Mouse (Mus musculus) frontal cortex, postnatal 10 days (tissue): Measurements from ENCODE around the gene Medag.

Source experiments
- DNase-seq, 2 experiments: peaks; one replicate each; pipeline ENCODE4 v3.0.0; 2022; ENCODE audit warnings: low spot score in 2 of 2, mixed read lengths in 1 of 2

Gene Medag

GRCm38 (mm10) chr5:149411509-149412193, at the start of gene Medag:
TSS of gene Medag (plus strand) at chr5:149411749.
- peak; percentile 33 to 41 for DNase-seq

DNA sequence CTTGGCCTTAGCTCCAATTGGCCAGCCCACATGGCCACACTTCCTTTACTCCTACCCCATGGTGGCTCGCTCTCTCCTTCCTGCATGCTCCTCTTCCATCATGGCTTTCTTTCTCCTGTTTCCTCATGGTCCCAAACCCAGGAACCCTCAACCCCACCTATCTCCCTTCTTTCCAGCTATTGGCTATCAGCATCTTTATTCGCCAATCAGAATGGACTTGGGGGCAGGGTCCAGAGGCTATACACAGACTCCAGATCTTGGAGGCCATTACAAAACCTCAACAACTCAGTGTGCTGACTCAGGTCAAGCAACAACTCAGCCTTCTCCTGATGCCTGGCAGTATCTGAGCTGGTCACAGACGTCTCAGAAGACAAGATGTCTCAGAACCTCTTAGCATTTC, 48.9 kb upstream of the Medag start:
- no peak for DNase-seq

DNA sequence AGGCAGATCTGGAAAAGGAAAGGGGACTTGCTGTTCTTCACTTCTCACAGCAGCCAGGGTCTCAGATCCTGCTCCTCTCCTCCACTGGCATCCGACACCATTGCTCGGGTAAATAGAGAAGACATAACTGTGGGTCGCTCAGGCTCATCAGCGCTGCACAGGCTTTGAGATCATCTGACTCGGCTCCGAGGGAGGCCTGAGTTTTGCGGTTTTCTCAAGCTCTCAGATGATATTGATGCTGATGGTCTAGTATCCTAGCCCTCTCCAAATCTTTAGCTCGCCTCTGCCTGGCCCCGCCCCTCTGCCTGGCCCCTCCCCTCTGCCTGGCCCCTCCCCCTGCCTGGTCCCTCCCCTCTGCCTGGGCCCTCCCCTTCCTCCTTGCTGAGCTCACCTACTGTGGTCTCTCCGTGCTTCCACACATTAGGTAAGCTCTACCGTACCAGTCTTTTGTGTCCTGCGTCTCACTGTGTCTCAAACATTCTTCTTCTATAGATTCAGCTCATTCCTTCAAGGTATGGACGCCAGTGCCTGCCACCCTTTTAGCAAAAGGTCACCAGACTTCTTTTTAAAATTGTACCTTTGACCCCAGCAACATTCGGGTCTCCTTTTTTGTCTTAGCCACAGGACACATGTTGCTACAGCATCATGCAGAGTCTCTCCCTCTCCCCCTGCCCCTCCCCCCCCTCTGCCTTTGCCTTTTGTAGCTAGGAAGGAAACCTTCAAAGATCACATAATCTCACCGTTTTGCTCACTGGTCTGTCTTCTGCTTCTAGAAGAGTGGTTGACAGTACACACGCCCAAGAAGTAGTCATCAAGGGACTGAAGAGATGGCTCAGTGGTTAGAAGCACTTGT, 47.4 kb upstream of the Medag start:
- DNase-seq: no peak

DNA sequence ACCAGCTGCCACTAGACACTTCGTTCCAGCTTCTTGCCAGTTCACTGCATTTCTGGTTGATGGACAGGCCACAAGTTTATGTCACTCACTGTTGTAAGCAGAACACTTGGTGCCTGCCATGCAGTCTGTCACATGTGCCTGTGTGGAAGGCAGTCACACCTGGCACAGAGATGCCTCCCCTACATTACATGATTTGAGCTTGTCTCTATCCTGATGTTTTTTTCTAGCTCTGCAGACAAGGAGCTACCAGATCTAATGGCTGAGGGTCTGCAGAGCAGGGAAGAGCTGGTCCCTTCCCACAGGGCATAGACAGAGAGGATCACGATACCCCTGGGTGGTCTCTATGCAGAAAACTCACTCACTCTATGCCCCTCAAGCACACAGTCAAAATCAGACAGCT, 44.5 kb upstream of the Medag start:
- DNase-seq: no peak

- no peak for DNase-seq
Observed at GRCm38 (mm10) chr5:149367544-149368466, 43.7 kb upstream of the Medag start.

DNA sequence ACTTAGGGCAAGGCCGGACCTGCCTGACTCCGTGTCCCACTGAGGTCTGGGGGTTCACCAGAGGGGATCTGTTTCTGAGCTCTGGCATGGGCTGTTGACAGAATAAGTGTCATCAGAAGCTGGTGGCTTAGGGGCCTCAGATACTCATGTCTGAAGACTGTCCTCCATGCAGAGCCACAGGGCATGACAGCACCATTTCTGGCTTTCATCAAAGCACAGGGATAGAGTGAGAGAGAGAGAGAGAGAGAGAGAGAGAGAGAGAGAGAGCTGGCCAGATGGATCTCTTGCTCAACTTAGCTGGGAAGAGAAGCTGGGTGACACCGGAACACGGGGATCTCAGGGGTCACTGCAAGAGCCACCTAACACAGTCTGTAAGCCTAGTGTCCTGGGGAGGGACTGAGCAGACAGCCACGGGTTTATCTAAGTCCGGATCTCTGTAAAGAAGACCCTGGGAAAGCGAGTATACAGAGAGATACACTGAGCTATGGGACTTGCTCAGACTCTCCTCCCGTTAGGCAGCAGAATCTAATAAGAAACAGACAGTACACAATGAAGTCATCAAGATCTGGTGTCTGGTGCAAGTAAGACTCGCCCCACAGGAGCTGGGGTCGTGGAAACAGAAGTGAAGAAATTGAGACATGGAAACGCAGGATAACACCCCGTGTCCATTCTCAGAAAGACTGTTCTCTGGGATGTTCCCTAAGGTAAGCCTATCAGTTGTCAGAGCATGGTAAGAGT, 42.8 kb upstream of the Medag start:
- no peak for DNase-seq

- DNase-seq: no peak
Observed at GRCm38 (mm10) chr5:149369373-149370035, 42.0 kb upstream of the Medag start.

DNA sequence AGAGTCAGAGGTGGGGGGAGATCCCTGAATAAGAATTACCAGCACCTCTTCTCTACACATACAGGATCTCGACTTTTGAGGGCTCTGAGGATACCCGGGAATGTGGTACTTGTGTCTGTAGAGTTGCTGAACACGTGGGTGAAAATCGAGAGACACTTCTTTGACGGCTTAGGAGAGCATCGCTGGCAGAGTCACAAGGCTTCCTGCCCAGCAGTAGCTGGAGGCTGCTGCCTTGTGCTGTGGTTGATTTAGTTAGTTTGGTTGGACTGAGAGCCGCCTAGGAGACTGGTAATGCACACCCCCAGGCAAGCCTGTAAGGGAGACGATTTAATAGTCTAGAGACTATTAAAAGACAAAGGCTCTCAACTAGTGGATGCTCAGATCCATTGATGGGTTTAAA, 39.5 kb upstream of the Medag start:
- no peak for DNase-seq

GRCm38 (mm10) chr5:149373224-149373623, 38.3 kb upstream of the Medag start:
- DNase-seq: no peak

DNA sequence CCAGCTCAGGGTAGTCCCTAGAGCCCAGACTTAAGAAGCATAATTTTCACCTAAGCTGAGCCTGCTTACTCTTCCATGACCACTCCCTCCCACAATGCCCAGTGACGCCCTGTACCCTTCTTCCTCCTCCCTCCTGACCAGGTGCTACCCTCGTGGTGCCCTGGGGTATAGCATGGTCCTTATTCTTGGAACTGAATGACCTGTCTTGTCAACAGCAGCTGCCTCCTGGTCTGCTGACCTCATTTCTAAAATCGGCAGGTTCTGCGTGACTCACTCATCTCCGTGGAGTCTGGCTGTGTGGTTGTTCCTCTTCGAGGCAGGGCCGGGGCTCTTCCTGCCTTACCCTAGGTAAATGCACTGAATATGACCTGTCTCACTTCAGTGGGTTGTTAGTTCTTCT, 37.5 kb upstream of the Medag start:
- DNase-seq: no peak

- no peak for DNase-seq
Observed at GRCm38 (mm10) chr5:149375074-149375888, 36.3 kb upstream of the Medag start.

- peak; percentile 64 to 88 for DNase-seq
Observed at GRCm38 (mm10) chr5:149375889-149376212, 35.7 kb upstream of the Medag start.

GRCm38 (mm10) chr5:149376367-149376766, 35.2 kb upstream of the Medag start:
- no peak for DNase-seq

GRCm38 (mm10) chr5:149377253-149377652, 34.3 kb upstream of the Medag start:
- DNase-seq: no peak

GRCm38 (mm10) chr5:149378566-149378965, 33.0 kb upstream of the Medag start:
- DNase-seq: no peak

- DNase-seq: no peak
Observed at GRCm38 (mm10) chr5:149379131-149379784, 32.3 kb upstream of the Medag start.

DNA sequence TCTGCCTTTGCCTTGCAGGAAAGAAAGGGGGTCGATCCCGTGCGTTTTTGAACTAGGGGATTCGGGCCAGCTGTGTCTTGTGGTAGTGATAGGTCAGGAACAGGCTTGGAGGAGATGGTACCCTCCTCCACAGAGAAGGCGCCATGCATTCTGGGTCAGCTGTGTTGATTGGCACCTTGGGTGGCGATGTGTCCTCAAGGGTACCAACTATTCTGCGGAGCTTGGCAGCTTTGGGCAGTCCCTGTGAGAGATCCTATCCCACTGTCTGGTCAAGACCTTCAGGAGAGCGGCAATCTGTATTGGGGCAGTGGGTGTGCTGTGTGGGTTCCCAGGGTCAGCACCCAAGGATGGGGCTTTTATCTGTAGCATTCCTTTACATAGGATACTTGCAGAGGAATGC, 31.7 kb upstream of the Medag start:
- no peak for DNase-seq

- peak; percentile 63 to 65 for DNase-seq
Observed at GRCm38 (mm10) chr5:149380388-149380916, 31.1 kb upstream of the Medag start.

DNA sequence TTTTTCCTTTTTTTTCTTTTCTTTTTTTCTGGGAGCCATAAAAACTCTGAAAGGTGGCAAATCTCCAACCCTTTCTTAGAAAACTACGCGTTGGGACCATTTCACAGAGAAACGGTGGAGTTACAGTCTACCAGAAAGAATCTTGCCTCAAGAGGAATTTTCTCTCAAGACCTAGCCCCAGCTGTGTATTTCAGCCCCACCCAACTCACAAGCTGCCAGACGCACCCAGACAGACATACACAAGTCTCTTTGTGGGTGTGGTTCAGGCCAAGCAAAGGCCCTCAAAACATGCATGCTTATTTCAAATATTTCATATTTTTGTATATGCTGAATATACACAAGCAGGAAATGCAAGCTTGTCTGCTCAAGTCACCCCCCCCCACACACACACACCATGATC, 29.6 kb upstream of the Medag start:
- DNase-seq: no peak
